Mouse (Mus musculus): ENCODE measurements around the gene Nsl1. TPM values are rescaled to one million over a fixed set of nuclear protein-coding genes. Genes with fewer than 3 reads are reported as not detected.

Nsl1 gene
- polyA plus RNA-seq, 1 experiment from 2014 or later = 7.3 TPM

- Histone ChIP-seq H3K4me2 (ENCODE audit: low read length) (no peak overlapping the region), H3K4me1 (ENCODE audit: control insufficient read depth, insufficient read depth, low read length) (no peaks in the 10 kb centered on the region)
- WGBS = 68% methylated on average over 8 of the region's 8 CpGs
These were observed 48.3 kb downstream of the Nsl1 start for GRCm38 (mm10) chr1:191111146-191111545.

GRCm38 (mm10) chr1:191114868-191115267, 52.1 kb downstream of the Nsl1 start:
- Histone ChIP-seq H3K27me3 (replicated peaks; ENCODE audit: control insufficient read depth, insufficient read depth, low read length) (no peaks in the 10 kb centered on the region), H3K4me2 (ENCODE audit: low read length) (no peak overlapping the region), H3K4me3 (ENCODE audit: low read depth, low read length) (no peak overlapping the region), H3K4me1 (ENCODE audit: control insufficient read depth, insufficient read depth, low read length) (no peaks in the 10 kb centered on the region), H3K36me3 (ENCODE audit: control insufficient read depth, insufficient read depth, low read length) (no peaks in the 10 kb centered on the region), H3K27ac (ENCODE audit: low read depth, low read length) (no peak overlapping the region), H3K9ac (ENCODE audit: low read length) (no peak overlapping the region), H3K9me3 (replicated peaks; ENCODE audit: control insufficient read depth, low read length) (no peaks in the 10 kb centered on the region)
- ATAC-seq = no peak
- no peak for DNase-seq (ENCODE audit: low spot score)
- 83% methylated on average over 7 of the region's 7 CpGs for WGBS

More at GRCm38 (mm10) chr1:191111146-191111545, 48.3 kb downstream of the Nsl1 start:
- no peak overlapping the region for H3K27ac ChIP-seq (ENCODE audit: low read depth, low read length)
- H3K9me3 ChIP-seq (replicated peaks; ENCODE audit: control insufficient read depth, low read length) = no peaks in the 10 kb centered on the region
- H3K9ac ChIP-seq (ENCODE audit: low read length) = no peak overlapping the region
- DNase-seq (ENCODE audit: low spot score) = no peak
- ATAC-seq = no peak
- no peaks in the 10 kb centered on the region for H3K36me3 ChIP-seq (ENCODE audit: control insufficient read depth, insufficient read depth, low read length)
- H3K4me3 ChIP-seq (ENCODE audit: low read depth, low read length) = no peak overlapping the region
- no peaks in the 10 kb centered on the region for H3K27me3 ChIP-seq (replicated peaks; ENCODE audit: control insufficient read depth, insufficient read depth, low read length)

- ATAC-seq = no peak
- Histone ChIP-seq H3K36me3 (ENCODE audit: control insufficient read depth, insufficient read depth, low read length) (no peaks in the 10 kb centered on the region), H3K27ac (ENCODE audit: low read depth, low read length) (no peak overlapping the region), H3K4me1 (ENCODE audit: control insufficient read depth, insufficient read depth, low read length) (no peaks in the 10 kb centered on the region), H3K9me3 (replicated peaks; ENCODE audit: control insufficient read depth, low read length) (no peaks in the 10 kb centered on the region), H3K4me2 (ENCODE audit: low read length) (no peak overlapping the region), H3K27me3 (replicated peaks; ENCODE audit: control insufficient read depth, insufficient read depth, low read length) (no peaks in the 10 kb centered on the region), H3K9ac (ENCODE audit: low read length) (no peak overlapping the region), H3K4me3 (ENCODE audit: low read depth, low read length) (no peak overlapping the region)
- no peak for DNase-seq (ENCODE audit: low spot score)
- 74% methylated on average over 11 of the region's 11 CpGs for WGBS
These were observed 52.9 kb downstream of the Nsl1 start for GRCm38 (mm10) chr1:191115514-191116238.

- Histone ChIP-seq H3K9me3 (replicated peaks; ENCODE audit: control insufficient read depth, low read length) (no peaks in the 10 kb centered on the region), H3K4me2 (ENCODE audit: low read length) (no peak overlapping the region), H3K4me1 (ENCODE audit: control insufficient read depth, insufficient read depth, low read length) (no peaks in the 10 kb centered on the region), H3K4me3 (ENCODE audit: low read depth, low read length) (no peak overlapping the region), H3K27ac (ENCODE audit: low read depth, low read length) (no peak overlapping the region), H3K9ac (ENCODE audit: low read length) (no peak overlapping the region), H3K36me3 (ENCODE audit: control insufficient read depth, insufficient read depth, low read length) (no peaks in the 10 kb centered on the region), H3K27me3 (replicated peaks; ENCODE audit: control insufficient read depth, insufficient read depth, low read length) (no peaks in the 10 kb centered on the region)
- DNase-seq (ENCODE audit: low spot score) = no peak
- 76% methylated on average over 3 of the region's 3 CpGs for WGBS
- no peak for ATAC-seq
These were observed 59.9 kb downstream of the Nsl1 start for GRCm38 (mm10) chr1:191122744-191123143.

DNA sequence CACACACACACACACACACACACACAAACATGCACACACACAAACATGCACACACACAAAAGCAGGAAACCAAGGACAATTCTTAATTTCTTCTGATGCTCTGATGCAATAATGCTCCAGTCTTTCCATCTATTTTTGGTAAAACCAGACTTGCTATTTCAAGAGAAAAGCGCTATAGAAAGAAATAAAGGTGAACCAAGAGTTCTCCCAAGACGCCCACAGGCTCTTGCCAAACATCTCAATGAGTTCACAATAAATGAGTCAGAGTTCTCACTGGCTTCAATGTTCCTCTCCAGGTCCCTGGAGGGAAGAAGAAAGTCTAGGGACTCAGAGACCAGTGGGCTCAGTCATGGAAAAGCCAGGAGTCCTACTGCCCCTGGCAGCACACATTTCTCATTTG, 60.9 kb downstream of the Nsl1 start:
- Histone ChIP-seq H3K27me3 (replicated peaks; ENCODE audit: control insufficient read depth, insufficient read depth, low read length) (no peaks in the 10 kb centered on the region), H3K36me3 (ENCODE audit: control insufficient read depth, insufficient read depth, low read length) (no peaks in the 10 kb centered on the region), H3K4me2 (ENCODE audit: low read length) (no peak overlapping the region), H3K4me3 (ENCODE audit: low read depth, low read length) (no peak overlapping the region), H3K27ac (ENCODE audit: low read depth, low read length) (no peak overlapping the region), H3K9me3 (replicated peaks; ENCODE audit: control insufficient read depth, low read length) (no peaks in the 10 kb centered on the region), H3K9ac (ENCODE audit: low read length) (no peak overlapping the region), H3K4me1 (ENCODE audit: control insufficient read depth, insufficient read depth, low read length) (no peaks in the 10 kb centered on the region)
- DNase-seq (ENCODE audit: low spot score) (no peak), ATAC-seq (no peak)
- 93% methylated on average over 2 of the region's 2 CpGs for WGBS

GRCm38 (mm10) chr1:191124288-191124687, 61.5 kb downstream of the Nsl1 start:
- Histone ChIP-seq H3K9ac (ENCODE audit: low read length) (no peak overlapping the region), H3K4me1 (ENCODE audit: control insufficient read depth, insufficient read depth, low read length) (no peaks in the 10 kb centered on the region), H3K4me2 (ENCODE audit: low read length) (no peak overlapping the region), H3K27me3 (replicated peaks; ENCODE audit: control insufficient read depth, insufficient read depth, low read length) (no peaks in the 10 kb centered on the region), H3K36me3 (ENCODE audit: control insufficient read depth, insufficient read depth, low read length) (no peaks in the 10 kb centered on the region), H3K27ac (ENCODE audit: low read depth, low read length) (no peak overlapping the region), H3K9me3 (replicated peaks; ENCODE audit: control insufficient read depth, low read length) (no peaks in the 10 kb centered on the region), H3K4me3 (ENCODE audit: low read depth, low read length) (no peak overlapping the region)
- DNase-seq (ENCODE audit: low spot score) (no peak), ATAC-seq (no peak)
- 64% methylated on average over 4 of the region's 4 CpGs for WGBS

GRCm38 (mm10) chr1:191125811-191126638, 63.2 kb downstream of the Nsl1 start:
- H3K4me2 ChIP-seq (ENCODE audit: low read length) = peak overlapping the region; percentile 49
- H3K27me3 ChIP-seq (replicated peaks; ENCODE audit: control insufficient read depth, insufficient read depth, low read length) = no peaks in the 10 kb centered on the region
- no peaks in the 10 kb centered on the region for H3K4me1 ChIP-seq (ENCODE audit: control insufficient read depth, insufficient read depth, low read length)
- H3K9ac ChIP-seq (ENCODE audit: low read length) = 0 out of 2 replicates have a peak overlapping the region, but pooled peaks have one; percentile 10
- H3K36me3 ChIP-seq (ENCODE audit: control insufficient read depth, insufficient read depth, low read length) = no peaks in the 10 kb centered on the region
- 19% methylated on average over 37 of the region's 38 CpGs for WGBS
- ATAC-seq (peak; percentile 52; the same call in 1 of the 2 replicates), DNase-seq (ENCODE audit: low spot score) (peak; percentile 49)
- no peak overlapping the region for H3K4me3 ChIP-seq (ENCODE audit: low read depth, low read length)
- no peaks in the 10 kb centered on the region for H3K9me3 ChIP-seq (replicated peaks; ENCODE audit: control insufficient read depth, low read length)
- no peak overlapping the region for H3K27ac ChIP-seq (ENCODE audit: low read depth, low read length)

DNA sequence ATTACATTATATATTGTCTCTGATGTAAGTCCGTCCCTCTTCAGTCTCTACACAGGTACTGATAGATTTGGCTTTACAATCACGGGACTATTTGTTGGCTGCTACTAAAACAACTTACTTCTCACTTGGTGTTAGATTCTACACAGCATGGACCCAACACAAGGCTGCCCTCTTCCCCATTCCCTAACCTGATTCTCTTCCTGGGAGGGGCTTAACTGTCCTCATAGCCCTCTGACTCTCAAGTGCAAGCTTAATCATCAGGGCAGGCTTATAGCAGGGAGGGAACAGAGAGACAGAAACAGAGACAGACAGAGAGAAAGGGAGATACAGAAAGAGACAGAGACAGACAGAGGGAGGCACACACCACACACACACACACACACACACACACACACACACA, 68.9 kb downstream of the Nsl1 start:
- H3K27me3 ChIP-seq (replicated peaks; ENCODE audit: control insufficient read depth, insufficient read depth, low read length) = no peaks in the 10 kb centered on the region
- H3K4me2 ChIP-seq (ENCODE audit: low read length) = no peak overlapping the region
- no peak overlapping the region for H3K27ac ChIP-seq (ENCODE audit: low read depth, low read length)
- ATAC-seq (no peak), DNase-seq (ENCODE audit: low spot score) (no peak)
- H3K4me1 ChIP-seq (ENCODE audit: control insufficient read depth, insufficient read depth, low read length) = no peaks in the 10 kb centered on the region
- 83% methylated on average over 2 of the region's 2 CpGs for WGBS
- H3K9me3 ChIP-seq (replicated peaks; ENCODE audit: control insufficient read depth, low read length) = no peaks in the 10 kb centered on the region
- no peak overlapping the region for H3K4me3 ChIP-seq (ENCODE audit: low read depth, low read length)
- no peaks in the 10 kb centered on the region for H3K36me3 ChIP-seq (ENCODE audit: control insufficient read depth, insufficient read depth, low read length)
- no peak overlapping the region for H3K9ac ChIP-seq (ENCODE audit: low read length)

DNA sequence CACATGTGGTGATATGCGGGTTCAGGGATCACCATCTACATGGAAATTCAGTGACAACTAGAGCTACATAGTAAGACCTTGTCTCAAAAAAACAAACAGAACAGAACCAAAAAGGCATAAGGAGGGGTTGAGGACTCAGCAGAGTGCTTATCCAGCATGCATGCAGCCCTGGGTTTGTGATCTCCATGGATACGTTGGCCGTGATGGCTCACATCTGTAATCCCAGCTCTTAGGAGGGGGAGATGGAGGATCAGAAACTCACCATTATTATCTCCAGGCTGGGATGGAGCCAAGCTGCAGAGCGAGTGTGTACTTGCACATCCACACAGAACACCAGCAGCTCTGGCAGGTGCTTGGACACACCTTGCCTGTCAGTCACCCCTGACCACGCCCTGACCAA, 69.4 kb downstream of the Nsl1 start:
- no peak for ATAC-seq
- no peak overlapping the region for H3K4me3 ChIP-seq (ENCODE audit: low read depth, low read length)
- no peak overlapping the region for H3K9ac ChIP-seq (ENCODE audit: low read length)
- WGBS = 82% methylated on average over 5 of the region's 5 CpGs
- DNase-seq (ENCODE audit: low spot score) = no peak
- no peaks in the 10 kb centered on the region for H3K36me3 ChIP-seq (ENCODE audit: control insufficient read depth, insufficient read depth, low read length)
- no peak overlapping the region for H3K4me2 ChIP-seq (ENCODE audit: low read length)
- no peaks in the 10 kb centered on the region for H3K4me1 ChIP-seq (ENCODE audit: control insufficient read depth, insufficient read depth, low read length)
- no peaks in the 10 kb centered on the region for H3K27me3 ChIP-seq (replicated peaks; ENCODE audit: control insufficient read depth, insufficient read depth, low read length)
- no peaks in the 10 kb centered on the region for H3K9me3 ChIP-seq (replicated peaks; ENCODE audit: control insufficient read depth, low read length)
- H3K27ac ChIP-seq (ENCODE audit: low read depth, low read length) = no peak overlapping the region
